Mouse (Mus musculus) skeletal muscle tissue, adult 2 months (tissue): ENCODE results near the gene Zcchc9.
"Not testable (repeated sequence)": the region's sequence is repeated elsewhere in the genome, so short reads cannot be mapped to it uniquely, and the experiment has no call there.

Experiments
- DNase-seq: peaks from one replicate; pipeline ENCODE4 v3.0.0-alpha.2; 2012; ENCODE audit warnings: low read depth, low spot score

Zcchc9 gene

GRCm38 (mm10) chr13:91807155-91807839 lies at the start of gene Zcchc9:
Gene Zcchc9, minus strand, starts transcription at chr13:91807705.
- peak; percentile 83 for DNase-seq

GRCm38 (mm10) chr13:91854412-91854811 lies 46.9 kb upstream of the Zcchc9 start:
- no peak for DNase-seq

GRCm38 (mm10) chr13:91827876-91828275 lies 20.4 kb upstream of the Zcchc9 start:
- no peak for DNase-seq

DNA sequence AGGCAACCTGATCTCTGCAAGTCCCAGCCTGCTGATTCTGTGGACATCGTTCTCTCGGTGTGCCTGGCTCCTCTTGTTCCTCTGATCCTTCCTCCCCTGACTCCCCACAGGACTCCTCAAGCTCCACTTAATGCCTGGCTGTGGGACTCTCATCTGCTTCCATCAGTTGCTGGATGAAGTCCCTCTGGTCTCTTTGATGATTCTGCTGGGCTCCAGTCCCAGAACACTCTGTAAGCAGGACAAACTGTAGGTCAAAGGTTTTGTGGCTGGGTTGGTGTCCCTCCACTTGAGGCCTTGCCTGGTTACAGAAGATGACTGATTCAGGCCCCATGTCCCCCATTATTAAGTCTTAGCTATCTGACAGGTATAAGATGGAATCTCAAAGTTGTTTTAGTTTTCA lies 18.6 kb upstream of the Zcchc9 start:
- DNase-seq: peak; percentile 76

GRCm38 (mm10) chr13:91824845-91825550 lies 17.5 kb upstream of the Zcchc9 start:
- DNase-seq: peak; percentile 71

DNA sequence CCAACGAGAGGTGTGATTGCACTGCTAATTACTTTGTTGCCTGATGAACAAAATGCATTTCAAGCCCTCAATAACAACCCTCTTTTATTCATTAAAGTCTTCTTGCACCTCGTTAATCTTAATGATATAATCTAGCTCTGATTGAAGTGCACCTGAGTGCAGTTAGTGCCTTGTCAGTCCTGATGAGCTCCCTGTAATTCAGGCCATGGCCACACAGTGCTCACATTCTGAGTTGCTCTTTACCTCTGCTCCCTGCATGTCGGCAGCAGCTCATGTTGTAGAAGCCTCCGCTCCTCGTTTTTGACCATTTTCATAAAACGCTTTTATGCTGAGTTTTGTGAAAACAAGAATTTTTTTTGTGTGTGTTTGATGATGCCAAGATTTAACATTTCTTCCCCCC lies 16.2 kb upstream of the Zcchc9 start:
- DNase-seq: no peak

- DNase-seq: no peak
Measured at GRCm38 (mm10) chr13:91814670-91815069, 7.2 kb upstream of the Zcchc9 start.

DNA sequence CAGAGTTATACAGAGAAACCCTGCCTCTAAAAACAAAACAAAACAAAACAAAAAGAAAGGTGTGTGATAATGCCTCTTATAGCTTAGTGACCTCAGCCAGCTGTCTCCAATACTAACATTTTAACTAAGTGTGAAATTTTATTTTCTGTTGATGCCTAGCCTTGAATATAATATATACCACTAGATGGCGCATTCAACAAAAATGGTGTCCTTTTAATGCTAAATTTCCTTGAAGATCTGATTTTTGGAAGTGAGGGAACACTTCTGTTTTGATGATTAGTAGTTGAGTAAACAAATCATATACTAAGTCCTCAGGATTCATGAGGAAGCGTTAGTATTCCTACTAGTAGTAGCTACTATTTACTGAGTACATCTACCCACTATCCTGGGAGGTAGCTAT lies 2.0 kb upstream of the Zcchc9 start:
- no peak for DNase-seq

DNA sequence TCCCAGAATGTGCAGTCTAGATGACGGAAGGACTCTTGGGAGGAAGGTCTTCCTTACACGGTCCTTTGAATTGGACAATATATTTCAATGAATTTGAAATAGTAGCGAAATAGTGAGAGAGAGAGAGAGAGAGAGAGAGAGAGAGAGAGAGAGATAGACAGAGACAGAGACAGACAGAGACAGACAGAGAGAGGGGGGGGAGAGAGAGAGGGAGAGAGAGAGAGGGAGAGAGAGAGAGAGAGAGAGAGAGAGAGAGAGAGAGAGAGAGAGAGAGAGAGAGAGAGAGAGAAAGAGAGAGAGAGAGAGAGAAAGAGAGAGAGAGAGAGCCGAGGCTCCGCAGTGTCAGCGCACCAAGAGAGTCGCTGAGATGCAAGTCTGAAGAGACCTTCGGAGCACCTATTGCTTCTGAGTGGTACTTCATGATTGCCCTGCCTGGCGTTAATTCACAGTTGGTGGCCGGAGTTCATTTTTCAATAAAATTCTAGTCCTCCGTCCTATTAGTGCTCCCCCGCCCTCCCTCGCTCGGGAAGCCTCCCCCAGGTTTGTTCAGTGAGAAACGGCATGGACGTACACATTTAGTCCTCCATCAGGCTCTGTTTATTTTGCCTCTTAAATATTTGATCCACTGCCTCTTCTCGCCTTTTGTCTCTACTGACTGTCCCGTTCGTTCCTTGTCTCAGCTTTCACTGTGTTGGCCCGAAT lies 520 bp upstream of the Zcchc9 start:
- no peak for DNase-seq

GRCm38 (mm10) chr13:91801726-91802125 lies 5.8 kb downstream of the Zcchc9 start:
- no peak for DNase-seq

DNA sequence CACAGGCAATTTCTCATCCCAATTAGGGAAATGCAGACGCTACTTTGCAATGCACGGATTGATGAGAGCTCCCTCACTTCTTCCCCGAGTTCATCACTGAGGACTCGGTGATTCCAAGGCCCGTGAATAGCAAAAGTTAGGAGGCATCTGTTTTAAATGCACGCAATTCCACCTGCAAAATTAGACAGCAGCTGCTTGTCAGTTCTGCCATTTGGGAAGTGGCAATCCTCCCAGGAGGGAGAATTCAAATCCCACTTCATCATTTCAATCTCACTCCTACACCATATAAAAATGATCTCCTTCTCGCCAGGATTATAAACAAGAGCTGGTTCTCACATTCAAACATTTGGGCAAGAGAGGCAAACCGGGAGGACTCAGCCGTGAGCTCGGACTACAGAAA lies 10.1 kb downstream of the Zcchc9 start:
- DNase-seq: no peak

DNA sequence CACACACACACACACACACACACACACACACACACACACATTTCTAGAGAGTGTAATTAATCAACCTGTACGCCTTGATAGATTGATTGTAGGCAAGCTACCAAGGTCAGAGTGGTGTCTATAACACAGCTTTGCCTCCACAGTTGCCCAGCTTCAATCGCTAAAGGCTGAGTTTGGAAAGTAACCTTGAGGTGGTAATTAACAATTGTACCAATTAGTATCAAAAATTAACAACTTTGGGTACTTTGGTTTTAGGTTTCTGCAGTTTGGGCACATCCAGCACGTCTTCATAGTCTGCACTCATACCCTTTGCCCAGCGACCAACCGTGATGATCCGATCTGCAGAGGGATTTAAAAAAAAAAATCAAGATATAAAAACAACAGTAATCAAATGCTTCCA lies 10.6 kb downstream of the Zcchc9 start:
- no peak for DNase-seq

- DNase-seq: no peak
Measured at GRCm38 (mm10) chr13:91796003-91796402, 11.5 kb downstream of the Zcchc9 start.

DNA sequence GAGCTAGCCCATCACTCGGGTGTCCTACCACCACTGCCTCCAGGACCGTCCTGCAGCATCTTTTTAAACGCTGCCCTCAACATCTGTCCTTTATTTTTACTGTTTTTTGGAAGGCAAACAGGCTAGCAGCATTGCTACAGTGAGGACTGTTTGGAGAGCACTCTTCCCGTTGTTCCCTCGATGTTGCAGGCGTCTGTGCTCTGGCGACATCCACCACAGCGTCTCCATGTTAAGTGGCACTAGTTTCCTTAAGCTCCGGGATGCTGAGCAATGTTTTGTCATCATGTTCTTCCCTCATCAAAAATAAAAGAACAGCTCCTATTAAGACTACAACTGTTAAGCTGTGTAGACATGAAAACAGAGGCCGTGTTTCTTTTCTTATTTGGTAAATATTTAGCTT lies 11.9 kb downstream of the Zcchc9 start:
- DNase-seq: no peak

GRCm38 (mm10) chr13:91794926-91795436 lies 12.5 kb downstream of the Zcchc9 start:
- DNase-seq: no peak

DNA sequence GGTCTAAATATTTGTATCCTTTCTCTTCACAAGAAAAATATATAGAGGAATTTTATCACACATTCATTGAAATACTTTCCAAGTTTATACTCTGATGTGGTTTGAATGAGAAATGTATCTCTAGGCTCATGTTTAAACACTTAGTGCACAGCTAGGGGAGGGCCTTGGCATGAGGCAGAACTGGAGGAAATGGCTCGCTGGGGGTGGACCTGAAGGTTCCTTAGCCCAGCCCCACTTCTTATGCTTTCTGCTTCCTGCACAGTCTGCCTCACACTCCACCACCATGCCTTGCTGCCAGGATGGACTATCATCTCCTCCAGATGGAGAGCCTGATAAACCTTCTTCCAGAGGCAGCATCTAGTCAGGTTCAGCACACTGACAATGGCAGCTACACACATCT lies 15.5 kb downstream of the Zcchc9 start:
- no peak for DNase-seq

DNA sequence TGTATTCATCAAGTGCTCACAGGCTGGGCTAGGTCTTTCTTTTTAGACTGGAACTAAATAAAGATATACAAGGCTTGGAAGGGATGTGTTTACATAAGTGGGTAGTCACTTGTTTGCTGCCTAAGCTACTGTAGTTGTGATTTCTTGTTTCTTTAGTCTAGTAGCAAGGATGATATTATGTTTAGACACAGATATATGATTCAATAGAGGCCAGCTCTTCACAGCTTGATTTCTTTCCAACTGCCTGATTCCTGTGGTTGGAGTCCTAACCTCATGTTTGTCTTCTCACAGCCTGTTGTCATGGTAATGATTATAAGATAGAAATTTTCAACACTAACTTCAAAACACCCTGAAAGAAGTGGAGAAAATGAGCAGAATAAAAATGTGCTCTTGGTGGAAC lies 27.6 kb downstream of the Zcchc9 start:
- no peak for DNase-seq

- DNase-seq: no peak
Measured at GRCm38 (mm10) chr13:91778092-91778491, 29.4 kb downstream of the Zcchc9 start.

DNA sequence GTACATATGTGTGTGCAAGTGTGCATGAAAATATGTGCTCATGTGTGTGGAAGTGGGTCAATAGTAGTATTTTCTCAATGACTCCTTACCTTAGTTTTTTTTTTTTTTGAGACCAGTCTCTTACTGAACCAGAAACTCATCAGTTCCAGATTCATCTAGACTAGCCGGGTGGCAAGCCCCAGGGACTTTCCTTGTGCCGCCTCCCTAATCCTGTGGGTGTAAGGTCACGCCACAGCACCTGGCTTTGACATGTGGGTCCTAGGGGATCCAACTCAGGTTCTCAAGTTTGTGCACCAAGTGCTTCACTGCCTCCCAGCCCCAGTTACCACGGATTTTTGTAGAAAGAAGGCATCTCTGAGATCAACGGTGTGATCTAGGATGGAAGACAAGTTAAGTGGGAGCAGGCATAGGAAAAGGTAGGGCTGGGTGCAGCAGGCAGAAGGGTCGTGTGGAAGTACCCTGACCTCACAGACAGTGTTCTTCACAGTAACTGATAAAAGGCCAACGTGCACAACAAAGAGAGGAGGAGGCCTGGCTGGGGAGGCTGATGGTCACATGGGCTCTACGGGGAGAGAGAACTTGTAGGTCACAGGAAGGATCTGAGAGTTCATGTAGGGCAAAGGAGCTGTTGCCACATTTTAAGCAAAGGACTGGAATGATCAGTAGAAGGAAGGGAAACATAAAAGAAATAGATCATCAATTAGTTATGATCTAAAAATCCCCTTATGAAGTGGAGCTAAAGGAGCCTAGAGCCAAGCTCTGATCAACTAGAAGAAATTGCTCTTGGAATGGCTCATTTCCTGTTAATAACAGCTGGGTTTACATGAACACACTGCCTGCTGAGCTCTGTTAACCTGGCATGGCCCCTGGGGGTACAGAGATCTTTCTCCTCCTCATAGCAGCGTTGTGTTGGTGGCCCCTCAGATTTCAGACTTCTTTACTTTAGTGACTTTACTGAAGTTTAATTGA lies 38.5 kb downstream of the Zcchc9 start:
- DNase-seq: no peak

- no peak for DNase-seq
Measured at GRCm38 (mm10) chr13:91765627-91766026, 41.9 kb downstream of the Zcchc9 start.

- DNase-seq: not testable (repeated sequence)
Measured at GRCm38 (mm10) chr13:91763654-91764053, 43.9 kb downstream of the Zcchc9 start.
